Mouse (Mus musculus): ENCODE results near the gene Arhgef6.

DNA sequence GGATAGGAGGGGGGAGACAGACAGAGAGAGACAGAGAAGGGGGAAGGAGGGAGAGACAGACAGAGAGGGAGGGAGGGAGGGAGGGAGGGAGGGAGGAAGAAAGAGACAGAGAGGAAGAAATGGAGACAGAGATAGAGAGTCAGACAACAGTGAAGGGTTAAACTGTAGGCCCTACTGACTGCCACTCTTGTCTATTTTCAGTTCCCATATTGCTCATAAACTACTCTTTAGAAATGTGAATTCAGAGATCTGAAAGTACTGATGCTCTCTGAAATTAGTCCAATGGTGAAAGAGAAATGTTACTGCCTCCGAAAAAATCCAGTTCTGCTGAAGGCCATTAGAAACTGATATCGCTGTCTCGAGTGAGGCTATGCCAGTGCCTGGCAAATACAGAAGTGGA lies 56.3 kb downstream of the Arhgef6 start:
- TF ChIP-seq CTCF (IDR thresholded peaks at IDR 0.05; ENCODE audit: borderline replicate concordance, insufficient read depth, low read depth, low read length) (no peak), POLR2A (IDR thresholded peaks at IDR 0.05; ENCODE audit: borderline replicate concordance, insufficient read depth, low read length) (no peak)
